Mouse (Mus musculus) thymus, adult 2 months (tissue): ENCODE results near the gene Grin2b.

Source experiments
- CTCF ChIP-seq: fragments of 200-500 bp; IDR thresholded peaks from 2 replicates; pipeline ENCODE4 v1.5.1; 2012; ENCODE audit warnings: mild to moderate bottlenecking, control low read depth, low read length, moderate library complexity, borderline replicate concordance; ENCODE audit not compliant: control insufficient read depth, poor library complexity, insufficient read depth; ENCODE audit errors: extremely low read depth
- POLR2A ChIP-seq: fragments of 200-500 bp; IDR thresholded peaks from 2 replicates; pipeline ENCODE4 v1.6.1; 2012; ENCODE audit warnings: mild to moderate bottlenecking, low read length, control low read depth, moderate library complexity; ENCODE audit not compliant: control insufficient read depth, poor library complexity, insufficient read depth; ENCODE audit errors: extremely low read depth

- TF ChIP-seq POLR2A (no peak), CTCF (no peak)
Observed at GRCm38 (mm10) chr6:136072326-136073054, 100.8 kb downstream of the Grin2b start.
